In genomic region chr17:45974461-45974860, GRCm38 (mm10) we compare ENCODE assay signal across 11 mouse cellular contexts. TPM values are rescaled to one million over a fixed set of nuclear protein-coding genes. Genes with fewer than 3 reads are reported as not detected.
A peak's percentile ranks its signal among the peaks of the same experiment; 100 is the strongest.
DNase-seq lines count a peak whose midpoint lies in the region; ATAC-seq and TF ChIP-seq lines count a peak whose summit lies in the region.
"Had no signal": no experiment of that assay in that cellular context is flagged by ENCODE, and none has a peak within 500 bp of the region (broad histone marks: within the 10 kb centered on the region; RNA-seq: fewer than 3 reads in every experiment).

No protein-coding gene starts in this region.

- no peak overlapping the region for H3K4me2 ChIP-seq in lung, embryonic 15.5 days

- H3K36me3 ChIP-seq in lung, embryonic 15.5 days = no peaks in the 10 kb centered on the region
- H3K36me3 ChIP-seq: G1E had no signal

- 40% methylated on average over 7 of the region's 7 CpGs for WGBS in lung, embryonic 15.5 days
- WGBS in lung, adult 2 months = 32% methylated on average over 7 of the region's 7 CpGs

- H3K4me1 ChIP-seq in lung, embryonic 15.5 days = peaks cover 63% of the 10 kb centered on the region
- H3K4me1 ChIP-seq in lung, adult 2 months (ENCODE audit: control insufficient read depth, insufficient read depth, low read length) = 0 out of 2 replicates have a peak, but pooled peaks cover 2% of the 10 kb centered on the region

- peak overlapping the region; percentile 88 for H3K27ac ChIP-seq in lung, embryonic 15.5 days
- H3K27ac ChIP-seq: macrophage had no signal

- no peak overlapping the region for H3K9ac ChIP-seq in lung, embryonic 15.5 days

- no peaks in the 10 kb centered on the region for H3K27me3 ChIP-seq in lung, embryonic 15.5 days

- no peak for DNase-seq in lung, adult 2 months
- DNase-seq in embryo, embryonic 9.5 days (ENCODE audit: extremely low spot score) = peak; percentile 47
- peak; percentile 77 for DNase-seq in lung, postnatal 10 days
- peak; percentile 64 for DNase-seq in thymus, postnatal 14 days
- no peak for DNase-seq in testis, postnatal 10 days (ENCODE audit: low spot score)
- no peak for DNase-seq in cerebellum, adult 11 months

- TF ChIP-seq CTCF in lung, adult 2 months (IDR thresholded peaks at IDR 0.05; ENCODE audit: insufficient read depth, low read length) = no peak

- ATAC-seq in lung, embryonic 15.5 days (ENCODE audit: borderline replicate concordance, extremely low read depth, low FRiP score, low TSS enrichment) = peak; percentile 58; the same call in 1 of the 2 replicates
- ATAC-seq in cerebellum, adult (ENCODE audit: insufficient number of reproducible peaks, low FRiP score, low TSS enrichment) = no peak

- H3K4me3 ChIP-seq in lung, embryonic 15.5 days = no peak overlapping the region
- no peak overlapping the region for H3K4me3 ChIP-seq in lung, adult 2 months (replicated peaks; ENCODE audit: extremely low read depth, low read depth, low read length)
- H3K4me3 ChIP-seq: erythroblast, embryonic 14.5 days had no signal

- H3K9me3 ChIP-seq in lung, embryonic 15.5 days = no peaks in the 10 kb centered on the region
- H3K9me3 ChIP-seq: G1E had no signal

- no peak for TF ChIP-seq POLR2A in lung, adult 2 months (IDR thresholded peaks at IDR 0.05; ENCODE audit: borderline replicate concordance, extremely low read depth, low read depth, low read length)

RNA-seq across cellular contexts. Expression of gene Vegfa, which starts 57.7 kb away (rescaled TPM):
- 5.1 and 6.2 TPM in 2 replicates for polyA plus RNA-seq in lung, embryonic 15.5 days (2015; fragmentation: Nextera tagmentation; extraction: Ambion mirVana)
- polyA plus RNA-seq in lung, adult 2 months (2012; rRNA removed) = 1,228 and 1,453 TPM in 2 replicates

Comparison
In these comparisons a context has a peak if more than half of its experiments do, and no peak if none do; other contexts are left out.
1. DNase-seq: peak in embryo, embryonic 9.5 days (single experiment), lung, postnatal 10 days (single experiment) and thymus, postnatal 14 days (single experiment); none in lung, adult 2 months (single experiment), testis, postnatal 10 days (single experiment) and cerebellum, adult 11 months (single experiment).
2. RNA of gene Vegfa, which starts 57.7 kb away (polyA plus RNA-seq): 1,228 to 1,453 TPM in lung, adult 2 months; 5.1 to 6.2 TPM in lung, embryonic 15.5 days; every median in the first group is over 100 times any median in the second.